Mouse (Mus musculus) lung, adult 2 months (tissue): ENCODE measurements around the gene Homer2.

Experiments
- CTCF ChIP-seq: fragments of 200-500 bp; IDR thresholded peaks from 2 replicates; pipeline ENCODE4 v1.5.1; 2011; ENCODE audit warnings: mild to moderate bottlenecking, low read length, control low read depth; ENCODE audit not compliant: insufficient read depth
- POLR2A ChIP-seq: fragments of 200-500 bp; IDR thresholded peaks from 2 replicates; pipeline ENCODE4 v1.6.1; 2011; ENCODE audit warnings: low read depth, mild to moderate bottlenecking, control low read depth, low read length, borderline replicate concordance; ENCODE audit errors: extremely low read depth

GRCm38 (mm10) chr7:81706027-81706415, 1.3 kb downstream of the Homer2 start:
- TF ChIP-seq CTCF (no peak), POLR2A (no peak)
